Mouse (Mus musculus) frontal cortex, postnatal 25 days (tissue): ENCODE data around the gene Ppp2ca.
"Not testable (repeated sequence)": the region's sequence is repeated elsewhere in the genome, so short reads cannot be mapped to it uniquely, and the experiment has no call there.

Experiments used
- DNase-seq, 2 experiments: peaks; one replicate each; pipeline ENCODE4 v3.0.0; 2022; ENCODE audit warnings: low spot score in 2 of 2

Gene Ppp2ca

GRCm38 (mm10) chr11:52143675-52144074 is 45.2 kb downstream of the Ppp2ca start:
- DNase-seq: peak in 1 of 2 experiments; percentile 51

- not testable (repeated sequence) for DNase-seq
Measured at GRCm38 (mm10) chr11:52145428-52145827, 46.9 kb downstream of the Ppp2ca start, which contains the start of gene Olfr1373. Olfr1373 (minus strand) TSS chr11:52145528.

DNA sequence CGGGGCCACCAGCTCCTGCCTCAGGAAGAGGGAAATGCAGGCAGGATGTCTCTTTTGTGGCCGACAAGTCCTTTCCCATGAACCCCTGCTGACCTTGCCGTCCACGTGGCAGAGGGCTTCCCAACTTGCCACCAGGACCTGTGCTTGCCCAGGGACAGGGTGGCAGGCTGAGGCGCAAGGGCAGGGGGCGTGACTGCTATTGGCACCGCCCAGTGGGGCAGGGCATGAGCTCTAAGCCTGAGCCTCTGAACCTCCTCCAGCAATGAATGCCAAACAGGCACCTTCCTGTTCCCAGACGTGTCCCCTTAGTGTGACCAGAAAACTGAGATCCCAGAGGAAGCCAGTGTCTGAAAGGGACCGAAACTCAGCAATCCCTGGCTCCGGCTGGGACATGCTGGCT is 65.4 kb downstream of the Ppp2ca start:
- no peak for DNase-seq

DNA sequence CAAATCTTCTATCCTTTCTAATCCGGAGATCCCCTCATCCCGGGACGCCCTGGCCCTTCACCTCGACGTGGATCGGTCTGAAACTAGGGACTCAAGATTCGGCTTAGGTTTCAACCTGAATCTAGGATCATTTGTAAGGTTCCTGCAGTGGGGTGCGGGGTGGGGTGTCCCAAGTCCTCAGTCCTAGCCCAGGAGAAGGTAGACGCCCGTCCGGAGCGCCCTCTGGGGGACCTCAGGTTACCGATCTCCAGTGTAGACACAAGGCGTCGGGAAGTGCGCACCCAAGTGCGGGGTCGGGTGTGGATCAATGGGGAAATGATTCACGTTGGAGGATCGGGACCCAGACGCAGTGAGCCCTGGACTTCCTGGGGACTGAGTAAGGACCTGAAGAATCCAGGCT is 68.6 kb downstream of the Ppp2ca start:
- no peak for DNase-seq

GRCm38 (mm10) chr11:52167901-52168302 is 69.4 kb downstream of the Ppp2ca start:
- not testable (repeated sequence) for DNase-seq

- no peak for DNase-seq
Measured at GRCm38 (mm10) chr11:52168461-52168860, 70.0 kb downstream of the Ppp2ca start.
